Mouse (Mus musculus): ENCODE data around the gene Rtp4.

DNA sequence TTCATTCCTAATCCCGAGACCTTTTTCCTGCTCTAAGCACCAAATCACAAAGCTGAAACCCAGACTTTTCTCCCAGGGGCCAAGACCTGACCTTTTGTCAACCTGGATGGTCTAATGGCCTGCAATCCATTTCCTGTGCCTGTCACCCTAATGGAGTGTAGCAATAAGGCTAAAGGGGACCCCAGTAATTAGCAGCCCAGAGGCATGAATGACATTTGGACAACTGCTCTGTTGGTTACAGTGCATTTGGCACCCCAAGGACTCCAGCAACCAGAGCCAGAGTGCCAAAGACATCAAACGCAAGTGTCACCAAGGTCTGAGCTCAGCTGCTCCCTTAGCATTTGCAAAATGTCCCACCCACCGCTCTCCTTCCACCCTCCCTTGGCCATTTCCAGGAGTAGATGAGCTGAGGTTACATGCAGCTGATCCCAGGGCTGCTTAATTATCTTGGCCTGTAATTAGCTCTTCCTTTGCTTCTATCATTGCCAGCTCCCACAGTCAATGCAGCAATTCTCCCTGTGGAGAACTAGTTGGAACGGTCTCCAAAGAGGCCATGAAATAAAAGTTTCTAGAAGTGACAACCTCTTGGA lies 48.4 kb downstream of the Rtp4 start:
- TF ChIP-seq CTCF (IDR thresholded peaks at IDR 0.05; ENCODE audit: low read depth) (no peak), EP300 (IDR thresholded peaks at IDR 0.05; ENCODE audit: low read depth) (no peak)
